Mouse (Mus musculus): ENCODE measurements around the gene Rpusd2.

DNA sequence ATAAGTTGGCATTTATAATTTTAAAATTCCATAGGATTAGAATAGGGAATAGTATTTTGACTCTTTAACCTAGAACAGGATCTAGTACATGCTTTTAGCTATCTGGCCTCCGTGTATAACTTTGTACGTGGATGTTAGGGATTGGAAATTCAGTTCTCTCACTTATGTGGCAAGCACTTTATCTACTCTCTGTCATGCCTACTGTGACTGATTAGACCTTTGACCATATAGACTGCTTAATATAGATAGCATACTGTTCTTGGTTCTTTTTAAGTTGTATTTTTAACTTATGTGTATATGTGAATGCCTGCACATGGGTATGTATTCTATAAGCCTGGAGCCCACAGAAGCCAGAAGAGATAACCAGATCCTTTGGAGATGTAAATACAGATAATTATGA lies 25.5 kb downstream of the Rpusd2 start:
- TF ChIP-seq CTCF (IDR thresholded peaks at IDR 0.05; ENCODE audit: extremely low read depth, insufficient read depth, insufficient read length, insufficient replicate concordance) (no peak), POLR2A (IDR thresholded peaks at IDR 0.05; ENCODE audit: low read depth, low read length) (no peak)
